Mouse (Mus musculus): ENCODE measurements around the gene Cntfr.

DNA sequence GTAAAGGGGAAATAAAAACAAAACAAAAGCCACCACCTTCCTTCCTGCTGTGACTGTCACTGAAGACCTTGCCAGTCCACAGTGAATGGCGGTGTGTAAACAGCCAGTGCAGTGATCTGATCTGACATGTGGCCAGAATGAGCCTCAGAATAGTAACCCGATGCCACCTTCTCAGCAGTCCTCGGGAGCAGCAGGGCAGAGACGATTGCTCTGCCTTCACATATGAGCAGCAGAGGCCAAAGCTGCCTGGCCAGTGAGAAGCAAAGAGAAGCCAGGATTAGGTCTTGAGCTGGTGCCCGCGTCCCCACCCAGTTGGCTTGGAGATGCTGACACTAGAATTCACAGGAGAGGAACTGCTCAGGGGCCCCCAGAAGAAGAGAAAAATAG lies 86.3 kb downstream of the Cntfr start:
- no peak for TF ChIP-seq CTCF (IDR thresholded peaks at IDR 0.05; ENCODE audit: low read depth, low read length)
- TF ChIP-seq POLR2A (IDR thresholded peaks at IDR 0.05; ENCODE audit: borderline replicate concordance, low read depth, low read length), result no peak
